Mouse (Mus musculus) megakaryocyte-erythroid progenitor cell, adult 5-6 weeks (primary cell): Measurements from ENCODE around the gene Avpi1. TPM values are rescaled to one million over a fixed set of nuclear protein-coding genes. Genes with fewer than 3 reads are reported as not detected.

ENCODE experiments used
- total RNA-seq, 2 experiments: library from RNA; stranded (forward) in 1 of 2; stranded (reverse) in 1 of 2; fragments of 200-1000, 215-1000 nt in 1 of 2; fragments of >200 nt in 1 of 2; fragmentation: Nextera tagmentation in 1 of 2; gene quantifications; 2 replicates each; pipeline ENCODE4 v1.2.3; 2014 to 2017

The Avpi1 gene
- total RNA-seq, 2 experiments from 2014 or later, result 6.1 TPM; not detected in 1

Other genes starting within 250 kb of the Avpi1 start
- 21.0 and 31.4 TPM in 2 replicates for gene Rrp12, start 232.9 kb downstream of the Avpi1 start, total RNA-seq (2014; fragmentation: Nextera tagmentation)
- gene Rrp12, start 232.9 kb downstream of the Avpi1 start, total RNA-seq (2017), result 26.5 and 36.0 TPM in 2 replicates
- 27.0 and 67.3 TPM in 2 replicates for gene Pgam1, start 217.1 kb downstream of the Avpi1 start, total RNA-seq (2014; fragmentation: Nextera tagmentation)
- 30.1 and 34.7 TPM in 2 replicates for gene Pgam1, start 217.1 kb downstream of the Avpi1 start, total RNA-seq (2017)
- gene Exosc1, start 195.6 kb downstream of the Avpi1 start, total RNA-seq (2014; fragmentation: Nextera tagmentation), result 66.2 and 86.7 TPM in 2 replicates
- 72.9 and 81.2 TPM in 2 replicates for gene Exosc1, start 195.6 kb downstream of the Avpi1 start, total RNA-seq (2017)
- gene Zdhhc16, start 195.6 kb downstream of the Avpi1 start, total RNA-seq (2014; fragmentation: Nextera tagmentation), result 36.8 and 46.8 TPM in 2 replicates
- 22.1 and 26.2 TPM in 2 replicates for gene Zdhhc16, start 195.6 kb downstream of the Avpi1 start, total RNA-seq (2017)
- 25.6 and 39.6 TPM in 2 replicates for gene Mms19, start 147.9 kb downstream of the Avpi1 start, total RNA-seq (2014; fragmentation: Nextera tagmentation)
- gene Mms19, start 147.9 kb downstream of the Avpi1 start, total RNA-seq (2017), result 15.5 and 17.7 TPM in 2 replicates
- gene Ubtd1, start 147.3 kb downstream of the Avpi1 start, total RNA-seq (2014; fragmentation: Nextera tagmentation), result 2.3 and 4.8 TPM in 2 replicates
- gene Ubtd1, start 147.3 kb downstream of the Avpi1 start, total RNA-seq (2017), result 1.9 TPM in 1 of 2 replicates, not detected in the other
- not detected in 2 replicates for gene Ankrd2, start 93.1 kb downstream of the Avpi1 start, total RNA-seq (2014; fragmentation: Nextera tagmentation)
- gene Ankrd2, start 93.1 kb downstream of the Avpi1 start, total RNA-seq (2017), result not detected in 2 replicates
- not detected in 2 replicates for gene Hoga1, start 83.4 kb downstream of the Avpi1 start, total RNA-seq (2014; fragmentation: Nextera tagmentation)
- gene Hoga1, start 83.4 kb downstream of the Avpi1 start, total RNA-seq (2017), result not detected in 2 replicates
- gene 4933411K16Rik, start 76.8 kb downstream of the Avpi1 start, total RNA-seq (2014; fragmentation: Nextera tagmentation), result not detected in 2 replicates
- not detected in 2 replicates for gene 4933411K16Rik, start 76.8 kb downstream of the Avpi1 start, total RNA-seq (2017)
- gene Morn4, start 42.7 kb downstream of the Avpi1 start, total RNA-seq (2014; fragmentation: Nextera tagmentation), result 2.1 TPM in 1 of 2 replicates, not detected in the other
- gene Morn4, start 42.7 kb downstream of the Avpi1 start, total RNA-seq (2017), result 0.53 and 0.85 TPM in 2 replicates
- 8.9 and 13.5 TPM in 2 replicates for gene Pi4k2a, start 38.6 kb downstream of the Avpi1 start, total RNA-seq (2014; fragmentation: Nextera tagmentation)
- gene Pi4k2a, start 38.6 kb downstream of the Avpi1 start, total RNA-seq (2017), result 4.6 and 5.2 TPM in 2 replicates
- gene Marveld1, start 18.3 kb upstream of the Avpi1 start, total RNA-seq (2014; fragmentation: Nextera tagmentation), result 3.3 and 6.1 TPM in 2 replicates
- 4.5 and 5.8 TPM in 2 replicates for gene Marveld1, start 18.3 kb upstream of the Avpi1 start, total RNA-seq (2017)
- 19.4 and 30.4 TPM in 2 replicates for gene Zfyve27, start 34.9 kb upstream of the Avpi1 start, total RNA-seq (2014; fragmentation: Nextera tagmentation)
- gene Zfyve27, start 34.9 kb upstream of the Avpi1 start, total RNA-seq (2017), result 10.7 and 13.4 TPM in 2 replicates
- gene Sfrp5, start 73.2 kb upstream of the Avpi1 start, total RNA-seq (2014; fragmentation: Nextera tagmentation), result not detected in 2 replicates
- not detected in 2 replicates for gene Sfrp5, start 73.2 kb upstream of the Avpi1 start, total RNA-seq (2017)
- not detected in 2 replicates for gene Golga7b, start 118.5 kb upstream of the Avpi1 start, total RNA-seq (2014; fragmentation: Nextera tagmentation)
- not detected in 2 replicates for gene Golga7b, start 118.5 kb upstream of the Avpi1 start, total RNA-seq (2017)